Mouse (Mus musculus): ENCODE measurements around the gene Chpf.

DNA sequence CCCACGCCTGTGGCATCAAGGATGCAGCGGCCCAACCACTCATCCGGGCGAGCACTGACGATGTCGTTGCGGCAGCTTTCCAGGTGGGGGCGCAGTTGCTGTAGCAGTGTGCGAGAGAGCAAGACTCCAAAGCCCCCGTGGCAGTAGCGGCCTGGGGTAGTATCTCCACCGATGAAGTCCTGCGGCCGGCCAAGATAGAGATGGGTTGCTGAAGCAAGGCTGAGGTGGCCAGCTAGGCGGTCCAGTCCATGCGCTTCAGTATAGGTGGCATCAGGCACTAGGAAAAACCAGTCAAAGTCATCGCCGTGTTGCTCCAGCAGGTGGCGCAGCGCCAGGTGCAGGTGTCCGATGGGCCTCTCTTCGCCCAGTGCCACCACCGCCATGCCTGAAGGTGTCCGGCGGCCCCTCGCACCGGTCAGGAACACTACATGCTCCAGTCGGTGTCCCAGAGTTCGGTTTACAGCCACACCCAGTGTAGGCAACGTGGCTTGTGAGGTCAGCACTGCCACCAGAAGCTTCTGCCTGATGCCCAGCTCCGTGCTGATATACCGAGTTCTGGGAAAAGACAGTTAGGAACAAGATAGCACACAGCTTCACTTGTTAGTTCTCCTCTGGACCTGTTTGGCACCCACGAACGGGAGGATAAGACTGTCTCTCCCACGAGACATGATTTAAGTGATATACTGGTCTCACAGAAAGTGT, 1.7 kb downstream of the Chpf start:
- TF ChIP-seq CTCF (IDR thresholded peaks at IDR 0.05; ENCODE audit: low read depth, low read length), result peak; percentile 60
- no peak for TF ChIP-seq POLR2A (IDR thresholded peaks at IDR 0.05; ENCODE audit: insufficient read depth, low read length)

All from ES-Bruce4 (cell line).